Mouse (Mus musculus) monocyte, adult 5-6 weeks (primary cell): ENCODE results near the gene Gatad2b. TPM values are rescaled to one million over a fixed set of nuclear protein-coding genes. Genes with fewer than 3 reads are reported as not detected.
"Not testable (repeated sequence)": the region's sequence is repeated elsewhere in the genome, so short reads cannot be mapped to it uniquely, and the experiment has no call there.

Source experiments
- ATAC-seq: fragments of 153-309, 156-312 bp; replicated peaks from 2 replicates; pipeline ENCODE4 v1.8.0; 2017; ENCODE audit warnings: mild to moderate bottlenecking; ENCODE audit not compliant: low TSS enrichment, insufficient number of reproducible peaks, severe bottlenecking, poor library complexity, low FRiP score
- total RNA-seq: library from RNA; stranded (forward); fragments of 200-1000, 200-491, 200-594 nt; gene quantifications from 3 replicates; pipeline ENCODE4 v1.2.3, GENCODE M21; 2017

Gene Gatad2b
- total RNA-seq, 1 experiment from 2014 or later: 34.1 TPM

DNA sequence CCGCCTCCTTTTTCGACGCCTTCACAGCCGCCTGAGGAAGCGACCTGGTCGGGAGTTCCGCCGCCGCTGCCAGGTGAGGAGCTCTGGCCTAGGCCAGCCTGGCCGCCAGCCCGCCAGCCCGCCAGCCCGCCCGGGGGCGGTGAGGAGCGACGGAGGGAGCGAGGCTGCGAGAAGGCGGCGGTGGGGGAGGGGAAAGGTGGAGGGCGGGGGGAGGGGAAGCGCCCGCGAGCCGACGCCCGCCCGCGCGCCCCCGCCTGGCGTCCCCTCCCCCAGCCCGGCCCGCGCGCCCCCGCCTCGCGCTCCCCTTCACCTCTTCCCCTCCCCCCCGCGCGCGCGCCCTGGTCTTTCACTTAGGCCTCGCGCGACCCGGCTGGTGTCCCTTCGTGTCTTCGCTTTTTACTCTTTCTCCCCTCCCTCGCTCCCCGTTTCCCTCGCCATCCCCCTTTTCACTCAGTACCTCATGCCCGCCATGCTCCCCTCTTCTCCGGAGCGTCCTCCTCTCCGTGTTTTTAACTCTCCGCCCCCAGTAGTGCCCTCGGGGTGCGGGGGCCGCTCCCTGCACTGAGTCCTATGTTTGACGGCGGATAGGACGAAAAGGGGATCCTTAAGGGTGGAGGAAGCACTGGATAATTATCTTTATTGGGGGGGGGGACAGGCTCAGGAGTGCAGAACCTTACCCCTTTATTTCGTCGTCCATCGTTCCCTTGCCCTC lies 530 bp downstream of the Gatad2b start:
- no peak for ATAC-seq

DNA sequence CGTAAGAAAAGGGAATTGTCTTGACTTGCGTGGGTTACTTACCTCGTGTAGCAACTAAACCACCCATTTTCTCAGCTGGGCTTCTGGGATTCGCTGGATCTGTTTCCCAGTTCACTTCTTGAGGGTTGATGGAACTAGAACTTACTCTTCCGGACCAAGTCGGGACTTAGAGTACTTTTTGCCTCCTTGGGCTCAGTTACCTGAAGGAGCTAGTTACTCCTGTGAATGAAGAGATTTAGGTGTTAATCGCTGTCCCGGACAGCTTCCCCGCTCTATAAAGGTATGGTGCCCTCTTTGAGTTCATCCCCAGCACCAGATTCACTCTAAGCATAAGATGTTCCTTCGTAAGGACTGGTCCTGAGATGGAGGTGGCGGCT lies 1.1 kb downstream of the Gatad2b start:
- no peak for ATAC-seq

DNA sequence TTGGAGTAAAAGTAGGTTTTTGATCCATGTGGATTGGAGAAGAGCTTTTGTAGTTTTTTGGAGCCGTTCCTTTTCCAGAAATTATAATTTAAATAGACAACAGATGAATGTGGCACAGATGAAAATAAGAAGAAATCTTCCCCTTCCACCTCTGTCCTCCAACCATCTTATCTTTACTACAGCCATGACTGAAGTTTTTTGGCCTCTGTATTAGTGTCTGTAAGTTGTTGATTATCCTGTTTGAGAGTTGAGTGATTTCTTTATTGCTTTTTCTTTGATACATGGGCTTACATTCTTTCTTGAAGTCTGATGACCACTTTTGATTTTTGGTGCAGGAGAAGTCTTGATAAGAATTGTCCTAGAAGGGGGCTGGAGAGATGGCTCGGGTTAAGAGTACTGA lies 1.7 kb downstream of the Gatad2b start:
- no peak for ATAC-seq

DNA sequence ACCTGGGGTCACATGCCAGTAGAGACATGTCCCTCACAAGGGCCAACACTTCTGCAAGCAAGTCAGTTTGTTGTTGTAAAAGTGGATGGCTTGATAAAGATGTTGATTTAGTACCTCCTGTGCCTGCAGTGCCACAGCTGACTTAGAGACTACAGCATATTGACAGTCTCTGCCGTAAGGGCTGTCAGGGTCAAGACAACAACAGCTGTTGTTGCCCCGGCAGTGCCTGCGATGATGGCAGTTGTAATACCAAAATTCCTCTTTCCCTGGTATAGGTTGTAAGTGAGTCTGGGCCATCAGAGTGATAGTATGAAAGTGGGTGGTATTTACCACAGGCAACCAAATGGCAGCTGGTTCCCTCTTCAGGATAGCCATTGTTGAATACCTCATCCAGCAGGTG lies 12.8 kb downstream of the Gatad2b start:
- no peak for ATAC-seq

DNA sequence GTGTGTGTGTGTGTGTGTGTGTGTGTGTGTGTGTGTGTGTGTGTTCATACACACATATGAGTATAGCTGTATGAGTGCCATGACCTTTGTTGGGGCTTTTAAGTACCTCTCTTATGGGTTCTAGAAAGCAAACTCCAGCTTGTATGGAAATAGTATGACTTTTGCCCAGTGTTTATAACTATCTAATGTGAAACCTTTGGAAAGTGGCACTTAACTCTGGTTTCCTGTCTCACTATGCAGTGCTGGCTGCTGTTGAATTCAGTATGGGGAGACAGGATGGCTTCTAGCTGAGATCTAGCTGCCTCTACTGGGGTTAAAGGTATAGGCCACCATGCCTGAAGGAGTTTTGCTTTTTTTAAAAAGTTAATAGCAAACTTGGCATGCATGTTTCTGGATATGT lies 16.6 kb downstream of the Gatad2b start:
- no peak for ATAC-seq

DNA sequence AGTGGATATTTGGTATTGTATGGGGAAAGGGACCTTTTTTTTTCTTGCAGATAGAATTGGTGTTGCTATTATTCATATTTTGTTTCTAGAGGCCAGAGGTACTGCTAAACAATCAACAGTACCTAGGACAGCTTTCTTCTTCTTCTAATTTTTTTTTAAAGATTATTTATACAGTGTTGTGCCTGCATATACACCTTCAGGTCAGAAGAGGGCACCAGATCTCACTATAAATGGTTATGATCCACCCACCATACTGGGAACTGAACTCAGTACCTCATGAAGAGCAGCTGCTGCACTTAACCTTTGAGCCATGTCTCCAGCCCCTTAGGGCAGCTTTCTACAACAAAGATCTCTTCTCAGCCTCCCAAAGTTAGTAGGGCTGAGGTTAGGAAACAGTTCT lies 20.4 kb downstream of the Gatad2b start:
- ATAC-seq: peak; percentile 71; the same call in 1 of the 2 replicates

DNA sequence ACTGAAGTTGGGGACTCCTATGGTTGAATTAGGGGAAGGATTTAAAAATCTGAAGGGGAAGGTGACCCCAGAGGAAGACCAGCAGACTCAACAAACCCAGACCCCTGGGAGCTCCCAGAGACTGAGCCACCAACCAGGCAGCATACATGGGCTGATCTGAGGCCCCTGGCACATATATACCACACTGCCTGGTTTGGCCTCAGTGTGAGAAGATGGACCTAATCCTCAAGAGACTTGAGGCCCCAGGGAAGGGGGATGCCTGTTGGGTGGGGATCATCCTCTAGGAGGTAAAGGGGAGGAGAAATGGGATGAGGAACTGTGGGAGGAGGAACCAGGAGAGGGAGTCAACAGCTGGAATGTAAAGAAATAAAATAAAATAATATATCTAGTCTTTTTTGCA lies 21.3 kb downstream of the Gatad2b start:
- no peak for ATAC-seq

DNA sequence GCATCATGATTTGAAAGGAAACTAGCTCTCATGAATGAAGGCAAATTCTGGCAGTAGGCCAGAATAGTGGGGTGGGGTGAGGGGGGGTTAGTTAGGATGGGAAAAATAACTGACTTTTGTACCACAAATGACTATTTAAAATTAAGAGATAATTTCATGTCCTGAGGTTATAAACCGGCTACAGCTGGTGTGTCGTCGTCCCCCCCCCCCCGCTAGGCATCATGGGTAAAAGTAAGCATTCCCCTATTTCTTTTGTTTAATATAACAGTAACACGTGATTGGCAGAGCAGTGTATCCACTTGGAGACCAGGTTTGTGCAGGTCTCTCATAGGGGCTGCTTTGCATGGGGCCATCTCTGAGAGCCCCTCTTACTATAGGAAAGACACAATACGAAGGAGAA lies 29.3 kb downstream of the Gatad2b start:
- ATAC-seq: no peak

DNA sequence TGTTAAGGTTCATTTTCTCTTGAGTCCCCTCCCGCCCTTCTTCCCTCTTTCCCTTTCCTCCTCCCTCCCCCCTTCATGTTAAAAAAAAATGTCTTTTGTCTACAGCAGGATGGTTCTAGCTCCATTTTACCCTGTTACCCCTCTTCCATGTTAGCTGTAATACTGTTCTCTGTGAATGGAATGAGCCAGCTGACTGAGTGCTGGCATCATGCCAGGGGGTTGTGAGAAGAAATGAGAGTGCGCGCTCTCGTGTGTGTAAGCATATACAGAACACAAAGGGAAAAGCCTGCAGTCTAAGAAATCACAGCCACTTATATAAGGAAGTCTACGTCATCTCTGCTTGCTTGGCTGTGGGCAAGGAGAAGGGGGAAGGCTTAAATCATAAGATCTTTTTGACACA lies 30.1 kb downstream of the Gatad2b start:
- ATAC-seq: peak; percentile 43

DNA sequence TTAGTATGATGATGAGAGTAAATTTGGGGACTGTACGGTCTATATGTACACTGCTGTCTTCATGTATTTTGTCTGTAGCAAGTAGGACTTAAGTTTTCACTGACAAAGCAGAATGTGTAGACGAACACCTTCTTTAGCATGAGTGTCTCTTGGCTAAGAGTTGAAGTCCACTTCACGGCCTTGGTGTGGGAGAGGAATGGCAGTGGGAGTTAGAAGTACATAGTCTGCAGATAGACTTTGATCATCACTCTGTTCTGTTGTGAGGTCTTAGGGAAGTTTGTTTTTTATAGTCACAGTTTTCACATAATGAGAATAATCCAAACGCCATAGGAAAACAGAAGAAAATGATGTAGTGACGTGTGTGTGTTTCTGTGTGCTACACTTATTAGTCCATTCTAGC lies 39.5 kb downstream of the Gatad2b start:
- no peak for ATAC-seq

DNA sequence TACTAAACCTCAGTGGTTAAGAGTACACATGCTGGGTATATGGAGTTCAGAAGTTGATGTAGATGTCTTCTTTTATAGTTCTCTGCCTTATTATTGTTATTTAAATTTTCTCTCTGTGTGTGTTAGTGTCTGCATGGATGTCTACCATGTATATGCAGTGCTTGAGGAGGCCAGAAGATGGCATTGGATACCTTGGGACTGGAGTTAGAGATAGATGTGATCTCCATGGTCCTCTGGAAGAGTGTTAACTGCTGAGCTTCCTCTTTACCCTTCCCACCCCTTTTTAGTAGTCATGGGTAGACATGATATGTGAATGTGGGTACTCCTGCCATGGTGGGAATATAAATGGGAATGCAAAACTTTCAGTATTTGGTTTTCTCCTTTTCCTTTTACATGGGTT lies 42.5 kb downstream of the Gatad2b start:
- no peak for ATAC-seq

DNA sequence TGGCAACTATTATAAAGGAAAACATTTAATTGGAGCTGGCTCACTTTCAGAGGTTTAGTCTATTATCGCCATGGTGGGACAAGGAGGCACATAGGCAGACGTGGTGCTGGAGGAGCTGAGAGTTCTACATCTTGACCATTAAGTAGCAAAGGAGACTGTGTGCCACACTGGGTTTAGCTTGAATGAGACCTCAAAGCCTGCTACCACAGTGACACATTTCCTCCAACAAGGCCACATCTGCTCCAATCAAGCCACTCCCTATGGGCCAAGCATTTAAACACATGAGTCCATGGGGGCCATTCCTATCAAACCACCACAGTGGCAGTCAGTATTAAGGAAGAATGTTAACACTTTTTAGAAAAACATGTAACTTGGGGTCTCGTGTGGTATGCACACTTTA lies 45.2 kb downstream of the Gatad2b start:
- ATAC-seq: no peak

DNA sequence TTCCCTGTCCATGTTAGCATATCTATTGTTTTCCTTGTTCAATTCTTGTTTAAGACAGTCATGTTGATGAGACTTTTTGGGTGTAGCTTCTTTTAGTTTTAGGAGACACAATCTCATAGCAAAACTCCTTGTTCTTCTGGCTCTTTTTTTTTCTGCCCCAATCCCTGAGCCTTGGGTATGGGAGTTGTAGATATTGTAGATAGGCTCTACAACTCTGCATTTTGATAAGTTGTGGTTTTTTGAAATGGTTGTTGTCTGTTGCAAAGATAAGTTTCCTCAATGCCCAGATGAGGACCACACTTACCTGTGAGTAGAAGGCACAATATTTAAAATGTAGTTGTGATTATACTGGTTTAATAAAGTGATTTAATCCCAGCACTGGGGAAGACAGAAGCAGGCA lies 47.2 kb downstream of the Gatad2b start:
- no peak for ATAC-seq

DNA sequence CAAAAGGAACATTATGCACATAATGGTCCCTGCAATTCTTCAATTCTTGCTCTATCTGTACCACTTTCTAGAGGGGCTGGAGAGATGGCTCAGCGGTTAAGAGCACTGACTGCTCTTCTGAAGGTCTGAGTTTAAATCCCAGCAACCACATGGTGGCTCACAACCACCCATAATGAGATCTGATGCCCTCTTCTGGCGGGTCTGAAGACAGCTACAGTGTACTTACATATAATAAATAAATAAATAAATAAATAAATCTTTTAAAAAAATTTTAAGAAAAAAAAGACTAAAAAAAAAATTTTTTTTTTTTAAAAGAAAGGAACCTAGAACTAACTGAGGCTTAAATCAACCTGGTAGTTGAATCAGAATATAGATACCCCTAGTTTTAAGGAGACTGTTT lies 49.9 kb downstream of the Gatad2b start:
- not testable (repeated sequence) for ATAC-seq

DNA sequence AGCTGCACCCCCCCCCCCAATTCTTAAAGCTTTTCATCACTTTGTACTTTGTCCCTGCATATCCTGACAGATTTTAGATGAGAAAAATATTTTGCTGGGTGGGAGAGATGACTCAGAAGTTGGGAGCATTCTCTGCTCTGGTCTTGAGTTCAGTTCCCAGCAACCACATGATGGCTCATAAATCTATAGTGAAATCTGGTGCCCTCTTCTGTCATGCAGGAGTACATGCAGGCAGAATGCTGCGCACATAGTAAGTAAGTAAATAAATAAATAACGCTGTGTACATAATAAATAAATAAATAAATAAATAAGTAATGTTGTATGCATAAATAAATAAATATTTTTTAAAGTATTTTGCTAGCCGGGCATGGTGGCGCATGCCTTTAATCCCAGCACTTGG lies 54.9 kb downstream of the Gatad2b start:
- ATAC-seq: no peak

DNA sequence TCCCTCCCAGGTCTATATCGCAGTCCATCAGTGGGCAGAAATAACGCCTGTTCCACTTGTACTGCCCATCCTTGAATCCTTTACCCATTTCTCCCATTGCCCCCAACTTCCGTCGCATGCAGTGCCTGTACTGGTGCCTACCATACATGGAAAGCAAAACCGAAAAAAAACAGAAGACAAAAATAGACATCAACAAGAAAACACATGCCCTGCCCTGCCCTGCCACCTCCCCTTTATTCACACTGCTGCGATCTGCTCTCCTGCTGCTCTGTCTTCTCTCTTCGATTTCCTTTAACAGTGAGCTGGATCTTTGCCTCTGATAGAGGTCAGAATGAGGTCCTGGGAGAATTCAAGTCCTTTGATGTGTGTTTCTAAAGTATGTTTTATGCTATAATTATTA lies 65.0 kb downstream of the Gatad2b start:
- no peak for ATAC-seq

DNA sequence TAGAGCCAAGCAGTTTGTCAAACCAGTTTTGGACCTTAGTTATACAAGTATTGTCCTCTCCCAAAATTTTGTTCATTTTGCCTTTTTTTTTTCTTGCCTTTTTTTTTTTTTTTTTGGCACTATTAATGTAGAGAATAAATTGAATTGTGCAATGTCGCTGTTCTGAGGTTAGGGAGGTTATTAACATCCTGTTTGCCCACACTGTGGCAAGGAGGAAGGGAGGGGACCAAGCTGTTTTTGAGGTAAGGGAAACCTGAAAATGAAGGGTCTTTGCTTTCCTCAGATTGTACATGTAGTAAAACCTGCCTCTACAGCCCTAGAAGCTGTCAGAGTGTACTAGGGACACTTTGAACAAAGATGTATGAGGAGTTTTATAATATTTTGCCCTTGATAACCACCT lies 66.3 kb downstream of the Gatad2b start:
- no peak for ATAC-seq

DNA sequence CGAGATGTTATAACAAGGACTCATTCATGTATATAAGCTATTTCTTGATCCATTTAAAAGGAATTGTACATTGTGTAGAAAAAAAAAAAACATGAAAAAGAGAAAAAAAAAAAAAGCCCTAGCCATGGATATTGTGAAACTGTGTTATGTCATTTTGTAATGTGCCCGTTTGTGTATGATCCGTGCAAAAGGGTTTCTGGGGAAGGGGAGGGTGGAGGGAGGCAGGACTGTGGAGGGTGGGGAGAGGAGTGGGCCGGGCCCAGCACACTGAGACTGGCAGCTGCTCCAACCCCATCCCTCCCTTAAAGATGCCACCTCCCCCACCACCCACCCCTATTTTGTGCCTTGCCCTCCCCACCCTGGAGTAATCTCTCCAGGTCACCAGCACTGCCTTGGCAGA lies 68.5 kb downstream of the Gatad2b start:
- ATAC-seq: no peak

DNA sequence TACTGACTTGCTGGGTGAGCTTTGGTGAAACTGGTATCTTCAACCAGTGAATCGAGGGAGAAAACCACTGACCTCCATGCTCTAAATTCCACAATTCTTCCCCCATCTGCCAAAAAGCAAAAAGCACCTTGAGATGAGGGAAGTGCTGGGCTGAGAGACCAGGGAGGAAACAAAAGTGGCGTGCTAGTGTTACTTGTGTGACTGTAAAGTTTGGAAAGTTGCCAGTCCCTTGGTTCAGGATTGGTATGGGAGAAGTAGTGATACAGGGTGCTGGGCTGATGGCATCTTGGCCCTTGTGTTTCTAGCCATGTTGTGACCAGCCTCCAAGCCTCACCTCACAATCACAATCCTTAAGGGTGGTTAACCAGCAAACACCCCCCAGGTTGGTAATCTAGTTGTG lies 69.4 kb downstream of the Gatad2b start:
- ATAC-seq: 0 out of 2 replicates have a peak, but pooled peaks have one; percentile 15

DNA sequence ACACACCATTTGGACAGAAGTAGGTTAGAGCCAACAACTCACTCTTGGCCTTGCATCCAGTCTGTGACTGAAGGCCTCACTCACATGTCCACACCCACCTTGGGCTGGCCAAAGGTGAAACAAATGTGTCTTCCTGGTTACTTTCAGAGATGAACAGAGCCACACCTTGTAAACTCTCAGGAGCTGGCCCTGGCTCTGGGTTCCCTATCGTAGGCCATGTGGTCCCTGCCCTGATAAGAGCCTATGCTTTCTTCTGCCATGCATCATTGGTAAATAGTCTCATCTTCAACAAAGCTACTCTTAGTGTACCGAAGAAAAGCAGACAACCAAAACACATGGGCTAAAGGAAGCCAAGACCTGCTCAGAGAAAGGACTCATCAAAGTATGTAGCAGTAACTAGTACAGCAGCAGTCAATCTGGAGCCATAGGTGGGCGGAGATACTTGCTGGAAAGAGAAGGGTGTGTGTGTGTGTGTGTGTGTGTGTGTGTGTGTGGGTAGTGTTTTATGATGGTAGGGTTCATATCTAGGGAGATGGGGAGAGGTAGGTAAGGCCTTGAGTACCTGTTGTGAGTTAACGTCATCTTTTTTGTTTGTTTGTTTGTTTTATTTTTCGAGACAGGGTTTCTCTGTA lies 74.1 kb downstream of the Gatad2b start:
- no peak for ATAC-seq

DNA sequence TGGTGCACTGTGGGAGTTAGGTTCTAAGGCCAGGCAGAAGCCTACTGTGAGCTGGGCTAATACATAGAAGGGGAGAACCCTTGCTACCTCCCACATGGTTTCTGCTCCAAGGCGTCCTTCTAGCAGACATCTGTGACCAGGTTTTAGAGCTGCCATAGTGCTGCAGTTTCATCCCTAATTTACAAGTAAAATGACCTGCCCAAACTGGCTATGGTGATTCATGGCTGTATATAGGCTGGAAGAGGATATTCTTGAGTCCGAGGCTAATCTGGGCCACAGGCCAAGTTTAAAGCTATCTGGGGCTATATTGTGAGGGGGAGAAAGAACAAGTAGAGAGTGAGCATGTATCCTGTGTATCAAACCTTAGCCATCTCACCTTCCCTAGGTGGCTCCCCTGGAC lies 76.1 kb downstream of the Gatad2b start:
- ATAC-seq: no peak
